Mouse (Mus musculus) liver, embryonic 14.5 days (tissue): Measurements from ENCODE around the gene Slc43a2.

Source experiments
- CTCF ChIP-seq: IDR thresholded peaks from 2 replicates; pipeline ENCODE4 v1.5.1; 2016; ENCODE audit warnings: antibody characterized with exemption, low read depth, control low read depth
- EP300 ChIP-seq: IDR thresholded peaks from 2 replicates; pipeline ENCODE4 v1.6.1; 2016; ENCODE audit warnings: antibody characterized with exemption, low read depth

DNA sequence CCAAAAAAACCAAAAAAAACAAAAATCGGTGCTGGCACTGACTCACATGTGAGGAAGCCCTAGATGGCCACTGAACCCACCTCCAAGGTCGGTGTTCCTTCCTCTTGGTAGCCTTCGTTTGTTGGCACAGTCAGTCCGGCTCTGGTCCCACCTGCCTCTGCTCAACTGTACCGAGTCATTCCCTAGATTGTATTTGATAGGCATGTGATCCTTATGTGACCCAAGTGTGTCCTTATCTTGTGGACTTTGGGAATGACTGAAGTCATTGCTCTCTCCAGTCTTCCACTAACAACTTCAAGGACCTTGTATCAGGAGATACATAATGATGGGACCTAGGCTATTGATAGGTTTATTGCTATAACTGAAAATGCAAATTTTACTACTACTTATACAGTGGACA is 73.3 kb downstream of the Slc43a2 start:
- TF ChIP-seq CTCF (no peak), EP300 (no peak)
